Mouse (Mus musculus) mesoderm, embryonic 11.5 days (tissue): ENCODE measurements around the gene Lrfn1.
A peak's percentile ranks its signal among the peaks of the same experiment; 100 is the strongest.
"Not testable (repeated sequence)": the region's sequence is repeated elsewhere in the genome, so short reads cannot be mapped to it uniquely, and the experiment has no call there.

Experiments used
- DNase-seq: peaks from one replicate; pipeline ENCODE4 v3.0.0-alpha.2; 2012; ENCODE audit warnings: low read depth, low spot score

Gene Lrfn1

GRCm38 (mm10) chr7:28447101-28447830, 4.5 kb upstream of the Lrfn1 start:
- no peak for DNase-seq

GRCm38 (mm10) chr7:28447865-28448820, 3.6 kb upstream of the Lrfn1 start:
- DNase-seq, result no peak

- DNase-seq, result no peak
Observed at GRCm38 (mm10) chr7:28452361-28453005, 703 bp downstream of the Lrfn1 start.

- DNase-seq, result no peak
Observed at GRCm38 (mm10) chr7:28460361-28460760, 8.6 kb downstream of the Lrfn1 start.

DNA sequence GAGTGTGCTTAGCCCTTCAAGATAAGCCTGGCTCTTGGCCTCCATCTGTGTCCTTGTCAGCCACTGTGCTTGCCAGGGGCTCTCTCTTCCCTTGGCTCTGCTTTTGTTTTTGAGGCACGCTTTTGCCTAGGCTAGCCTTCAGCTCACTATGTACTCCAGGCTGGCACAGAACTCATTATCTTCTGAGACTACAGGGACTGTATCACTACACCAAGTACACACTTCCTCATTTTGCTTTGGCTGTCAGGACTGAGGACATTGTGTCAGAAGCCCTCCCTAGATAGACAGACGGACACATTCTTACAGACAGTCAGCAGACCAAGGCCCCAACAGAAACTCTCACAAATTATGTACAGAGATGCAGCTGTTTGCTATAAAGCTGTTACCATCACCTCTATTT, 11.0 kb downstream of the Lrfn1 start:
- DNase-seq, result no peak

GRCm38 (mm10) chr7:28464416-28465212, 12.8 kb downstream of the Lrfn1 start:
- peak; percentile 43 for DNase-seq

DNA sequence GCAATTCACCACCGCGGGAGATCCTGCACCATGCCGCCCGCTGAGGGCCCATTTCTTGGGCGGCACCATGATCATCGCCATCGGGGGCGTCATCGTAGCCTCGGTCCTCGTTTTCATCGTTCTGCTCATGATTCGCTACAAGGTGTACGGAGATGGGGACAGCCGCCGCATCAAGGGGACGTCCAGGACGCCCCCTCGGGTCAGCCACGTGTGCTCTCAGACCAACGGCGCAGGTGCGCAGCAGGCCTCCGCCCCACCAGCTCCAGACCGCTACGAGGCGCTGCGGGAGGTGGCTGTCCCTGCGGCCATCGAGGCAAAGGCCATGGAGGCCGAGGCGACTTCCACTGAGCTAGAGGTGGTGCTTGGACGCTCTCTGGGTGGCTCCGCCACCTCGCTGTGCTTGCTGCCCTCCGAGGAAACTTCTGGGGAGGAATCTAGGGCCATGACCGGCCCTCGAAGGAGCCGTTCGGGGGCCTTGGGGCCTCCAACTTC, 15.0 kb downstream of the Lrfn1 start:
- no peak for DNase-seq

GRCm38 (mm10) chr7:28467213-28467751, 15.5 kb downstream of the Lrfn1 start:
- peak; percentile 54 for DNase-seq

GRCm38 (mm10) chr7:28476191-28476590, 24.4 kb downstream of the Lrfn1 start:
- no peak for DNase-seq

GRCm38 (mm10) chr7:28477363-28477762, 25.6 kb downstream of the Lrfn1 start:
- no peak for DNase-seq

GRCm38 (mm10) chr7:28478854-28479253, 27.1 kb downstream of the Lrfn1 start:
- no peak for DNase-seq

DNA sequence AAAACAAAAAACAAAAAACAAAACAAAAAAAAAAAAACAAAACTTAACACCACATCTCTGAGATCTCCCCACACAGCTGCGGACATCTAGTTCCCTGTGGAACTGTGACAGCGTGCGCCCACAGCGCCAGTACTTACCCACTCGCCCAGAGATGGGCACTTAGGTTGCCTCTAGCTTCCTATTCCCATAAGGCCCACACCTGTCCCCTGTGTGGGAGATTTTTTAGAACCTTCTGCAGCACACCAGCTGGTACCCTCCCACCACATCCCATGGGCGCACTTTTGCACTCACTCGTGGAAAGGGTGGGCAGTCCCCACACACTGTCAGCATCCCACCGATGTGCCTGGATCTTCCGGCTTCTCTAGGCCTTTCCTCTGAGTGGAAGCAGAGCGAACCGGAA, 31.1 kb downstream of the Lrfn1 start:
- no peak for DNase-seq

DNA sequence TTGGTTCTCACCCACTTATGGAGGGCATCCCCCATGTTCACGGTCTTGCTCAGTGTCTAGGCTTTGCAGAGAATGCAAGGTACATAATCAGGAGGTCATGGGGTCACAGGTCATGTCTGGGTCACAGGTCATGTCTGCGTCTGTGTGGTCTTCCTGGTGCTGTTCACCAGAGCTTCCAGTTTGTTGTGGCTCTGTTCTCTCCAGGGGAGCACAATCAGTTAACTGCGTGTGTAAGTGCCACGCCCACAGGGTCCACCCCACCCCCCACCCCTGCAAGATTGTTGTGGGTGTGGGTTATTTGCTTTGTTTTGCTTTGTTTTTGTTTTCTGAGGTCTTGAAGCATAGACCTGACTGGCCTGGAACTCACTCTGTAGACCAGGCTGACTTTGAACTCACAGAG, 32.4 kb downstream of the Lrfn1 start:
- no peak for DNase-seq

DNA sequence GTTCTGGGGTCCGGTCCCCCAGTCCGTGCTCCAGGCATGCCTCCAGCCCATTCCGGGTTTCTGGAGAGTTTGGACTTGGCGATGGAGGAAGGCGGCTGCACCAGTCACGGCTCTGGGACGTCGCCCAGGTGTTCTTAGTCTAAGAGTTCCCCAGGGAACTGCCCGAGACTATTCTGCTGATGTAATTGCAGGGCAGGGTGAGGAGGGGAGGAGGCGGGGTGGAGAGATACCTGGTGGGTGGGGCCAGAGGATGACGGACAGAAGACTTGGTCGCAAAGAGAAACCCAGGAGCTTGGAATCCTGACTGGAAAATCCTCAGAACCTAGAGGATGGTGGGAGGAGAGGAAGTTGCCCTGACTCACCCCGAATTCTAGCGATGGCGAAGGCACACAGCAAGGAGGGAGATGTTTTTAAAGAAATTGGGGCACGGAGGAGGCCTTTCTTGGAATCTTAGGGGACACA, 36.3 kb downstream of the Lrfn1 start:
- peak; percentile 33 for DNase-seq

- peak; percentile 61 for DNase-seq
Observed at GRCm38 (mm10) chr7:28490410-28490809, 38.6 kb downstream of the Lrfn1 start.

- DNase-seq, result no peak
Observed at GRCm38 (mm10) chr7:28490903-28491302, 39.1 kb downstream of the Lrfn1 start.

GRCm38 (mm10) chr7:28492310-28492709, 40.5 kb downstream of the Lrfn1 start:
- no peak for DNase-seq

GRCm38 (mm10) chr7:28495426-28495825, 43.6 kb downstream of the Lrfn1 start:
- DNase-seq, result peak; percentile 23

- peak; percentile 44 for DNase-seq
Observed at GRCm38 (mm10) chr7:28505585-28505984, 53.8 kb downstream of the Lrfn1 start.

- DNase-seq, result not testable (repeated sequence)
Observed at GRCm38 (mm10) chr7:28509121-28509520, 57.3 kb downstream of the Lrfn1 start.
